Mouse (Mus musculus) CH12.LX (cell line): ENCODE measurements around the gene Brca1. TPM values are rescaled to one million over a fixed set of nuclear protein-coding genes. Genes with fewer than 3 reads are reported as not detected.
A peak's percentile ranks its signal among the peaks of the same experiment; 100 is the strongest.
"Not testable (repeated sequence)": the region's sequence is repeated elsewhere in the genome, so short reads cannot be mapped to it uniquely, and the experiment has no call there.

ENCODE experiments used
- DNase-seq: peaks from one replicate; pipeline ENCODE4 v3.0.0-alpha.2; 2013; ENCODE audit errors: extremely low read depth
- H3K27ac ChIP-seq: 2 replicates; pipeline ENCODE4 v1.5.1; 2012; ENCODE audit warnings: low read depth, mild to moderate bottlenecking, control low read depth, moderate library complexity; ENCODE audit not compliant: insufficient read depth
- H3K27me3 ChIP-seq: replicated peaks from 2 replicates; pipeline ENCODE3; 2012; ENCODE audit warnings: inconsistent platforms
- H3K36me3 ChIP-seq, 2 experiments: replicated peaks in 1 of 2; 2 replicates each; pipeline versions ENCODE3 to v1.6.1; 2012; ENCODE audit warnings: inconsistent platforms in 1 of 2, low read length in 1 of 2, mild to moderate bottlenecking in 1 of 2, mixed read lengths in 1 of 2, moderate library complexity in 1 of 2; ENCODE audit not compliant: control insufficient read depth in 1 of 2, insufficient read depth in 1 of 2
- H3K4me1 ChIP-seq, 2 experiments: 2 replicates each; pipeline ENCODE4 v1.6.1; 2012; ENCODE audit warnings: inconsistent platforms in 1 of 2, moderate library complexity in 1 of 2; ENCODE audit not compliant: insufficient read depth in 2 of 2, control insufficient read depth in 1 of 2
- H3K4me2 ChIP-seq: 2 replicates; pipeline ENCODE4 v1.6.1; 2012; ENCODE audit warnings: low read depth, mild to moderate bottlenecking, control low read depth; ENCODE audit not compliant: poor library complexity, insufficient read depth, severe bottlenecking
- H3K4me3 ChIP-seq, 3 experiments: fragments of 150-350 bp in 1 of 3; sonication (generic) in 1 of 3; replicated peaks in 1 of 3; 2 replicates each; pipeline versions ENCODE3 to v1.5.1; 2011 to 2012; ENCODE audit warnings: low read depth in 2 of 3, low read length in 2 of 3, mild to moderate bottlenecking in 2 of 3, moderate library complexity in 2 of 3, control low read depth in 1 of 3, improper control_type of control experiment in 1 of 3, inconsistent platforms in 1 of 3, mixed read lengths in 1 of 3; ENCODE audit not compliant: poor library complexity in 1 of 3
- H3K79me2 ChIP-seq: replicated peaks from 2 replicates; pipeline ENCODE4 v1.6.1; 2012; ENCODE audit warnings: mild to moderate bottlenecking, moderate library complexity; ENCODE audit not compliant: control insufficient read depth, poor library complexity, insufficient read depth, severe bottlenecking; ENCODE audit errors: extremely low read depth
- H3K9ac ChIP-seq: 2 replicates; pipeline ENCODE4 v1.6.1; 2012; ENCODE audit warnings: low read depth, mild to moderate bottlenecking, control low read depth, moderate library complexity; ENCODE audit not compliant: insufficient read depth
- H3K9me3 ChIP-seq: replicated peaks from 2 replicates; pipeline ENCODE3; 2012; ENCODE audit warnings: low read length, inconsistent platforms, mixed read lengths
- CHD1 ChIP-seq: IDR thresholded peaks from 2 replicates; pipeline ENCODE4 v1.6.1; 2012; ENCODE audit warnings: low read depth, low read length, improper control_type of control experiment, inconsistent platforms
- EP300 ChIP-seq: IDR thresholded peaks from 2 replicates; pipeline ENCODE4 v1.6.1; 2011; ENCODE audit warnings: low read length, improper control_type of control experiment
- ZNF384 ChIP-seq: IDR thresholded peaks from 2 replicates; pipeline ENCODE4 v1.6.1; 2012; ENCODE audit warnings: low read depth, low read length, improper control_type of control experiment, inconsistent platforms
- dilution Hi-C: fragments of 300-500 bp; cut with MboI; formaldehyde crosslinking; loops from 2 replicates; pipeline ENCODE4 v1.14.3; 2020; ENCODE audit warnings: low sequenced_read_pairs; ENCODE audit not compliant: extremely low pct_unique_long_range_greater_than_20kb, extremely low pct_ligation_motif_present
- in situ Hi-C: fragments of 300-500 bp; cut with MboI; formaldehyde crosslinking; loops from 3 replicates; pipeline ENCODE4 v1.14.3; 2019; ENCODE audit warnings: low sequenced_read_pairs, low pct_ligation_motif_present, low pct_unique_long_range_greater_than_20kb, mixed read lengths
- polyA plus RNA-seq: library from polyadenylated mRNA; unstranded; fragments of >175 nt; gene quantifications from 2 replicates; pipeline ENCODE4 v1.2.1, GENCODE M21; 2012; ENCODE audit warnings: low read depth; ENCODE audit not compliant: insufficient read length
- total RNA-seq, 2 experiments: library from RNA; depleted of rRNA; stranded (reverse); fragments of 300-350 nt in 1 of 2; fragments of >200 nt in 1 of 2; gene quantifications; 2 replicates each; pipeline ENCODE4 v1.2.3; 2012 to 2014

Gene Brca1
- total and polyA plus RNA-seq, 3 experiments = 31.3 to 37.5 (median 33.0) TPM

- H3K27ac ChIP-seq, dilution Hi-C loops, H3K27me3 ChIP-seq, DNase-seq, H3K9me3 ChIP-seq, in situ Hi-C loops: not testable (repeated sequence)
- H3K4me2 ChIP-seq = peak overlapping the region; percentile 23; the same call in 1 of the 2 replicates
- H3K36me3 ChIP-seq = peaks cover 29 to 38% of the 10 kb centered on the region in 2 experiments
- peak overlapping the region; percentile 43 to 98 (median 56) for H3K4me3 ChIP-seq
- peaks cover 12 to 25% of the 10 kb centered on the region in 2 experiments for H3K4me1 ChIP-seq
- H3K9ac ChIP-seq = peak overlapping the region; percentile 54; the same call in 1 of the 2 replicates
- TF ChIP-seq EP300 (peak; percentile 34; the same call in 1 of the 2 replicates), CHD1 (peak; percentile 74; the same call in 1 of the 2 replicates), ZNF384 (peak; percentile 69; the same call in 1 of the 2 replicates)
- TF ChIP-seq, all 38 proteins: peak for 3; not testable (repeated sequence) for 35
- peaks cover 32% of the 10 kb centered on the region for H3K79me2 ChIP-seq
These were observed 110.2 kb downstream of the Brca1 start for GRCm38 (mm10) chr11:101441450-101442126.

Other genes with a start within 250 kb of the Brca1 start
- gene Becn1, start 249.7 kb downstream of the Brca1 start, total RNA-seq (2012; rRNA removed) = 280 and 282 TPM in 2 replicates
- 207 and 224 TPM in 2 replicates for gene Becn1, start 249.7 kb downstream of the Brca1 start, total RNA-seq (2014; rRNA removed)
- 177 and 237 TPM in 2 replicates for gene Becn1, start 249.7 kb downstream of the Brca1 start, polyA plus RNA-seq
- gene Psme3, start 235.7 kb downstream of the Brca1 start, total RNA-seq (2012; rRNA removed) = 86.1 and 108 TPM in 2 replicates
- gene Psme3, start 235.7 kb downstream of the Brca1 start, total RNA-seq (2014; rRNA removed) = 199 and 208 TPM in 2 replicates
- gene Psme3, start 235.7 kb downstream of the Brca1 start, polyA plus RNA-seq = 496 and 527 TPM in 2 replicates
- 5.0 and 5.5 TPM in 2 replicates for gene Aoc2, start 226.9 kb downstream of the Brca1 start, total RNA-seq (2012; rRNA removed)
- 3.6 and 4.3 TPM in 2 replicates for gene Aoc2, start 226.9 kb downstream of the Brca1 start, total RNA-seq (2014; rRNA removed)
- gene Aoc2, start 226.9 kb downstream of the Brca1 start, polyA plus RNA-seq = 10.7 and 12.1 TPM in 2 replicates
- 0.25 and 0.29 TPM in 2 replicates for gene Aoc3, start 221.3 kb downstream of the Brca1 start, total RNA-seq (2012; rRNA removed)
- gene Aoc3, start 221.3 kb downstream of the Brca1 start, total RNA-seq (2014; rRNA removed) = 0.28 and 0.30 TPM in 2 replicates
- gene Aoc3, start 221.3 kb downstream of the Brca1 start, polyA plus RNA-seq = 0.86 and 0.99 TPM in 2 replicates
- 0.08 TPM in 1 of 2 replicates, not detected in the other for gene G6pc, start 184.4 kb downstream of the Brca1 start, total RNA-seq (2012; rRNA removed)
- gene G6pc, start 184.4 kb downstream of the Brca1 start, total RNA-seq (2014; rRNA removed) = not detected in 2 replicates
- not detected in 2 replicates for gene G6pc, start 184.4 kb downstream of the Brca1 start, polyA plus RNA-seq
- 133 and 134 TPM in 2 replicates for gene Aarsd1, start 134.3 kb downstream of the Brca1 start, total RNA-seq (2012; rRNA removed)
- 78.2 and 81.5 TPM in 2 replicates for gene Aarsd1, start 134.3 kb downstream of the Brca1 start, total RNA-seq (2014; rRNA removed)
- 84.5 and 99.8 TPM in 2 replicates for gene Aarsd1, start 134.3 kb downstream of the Brca1 start, polyA plus RNA-seq
- 8.3 and 8.4 TPM in 2 replicates for gene Gm27029, start 127.2 kb downstream of the Brca1 start, total RNA-seq (2012; rRNA removed)
- 1.7 and 2.3 TPM in 2 replicates for gene Gm27029, start 127.2 kb downstream of the Brca1 start, total RNA-seq (2014; rRNA removed)
- gene Gm27029, start 127.2 kb downstream of the Brca1 start, polyA plus RNA-seq = 6.2 and 8.7 TPM in 2 replicates
- 10.1 and 10.7 TPM in 2 replicates for gene Rundc1, start 126.9 kb downstream of the Brca1 start, total RNA-seq (2012; rRNA removed)
- gene Rundc1, start 126.9 kb downstream of the Brca1 start, total RNA-seq (2014; rRNA removed) = 6.4 and 6.8 TPM in 2 replicates
- gene Rundc1, start 126.9 kb downstream of the Brca1 start, polyA plus RNA-seq = 12.7 and 13.5 TPM in 2 replicates
- 2.3 and 2.4 TPM in 2 replicates for gene Ptges3l, start 126.6 kb downstream of the Brca1 start, total RNA-seq (2012; rRNA removed)
- gene Ptges3l, start 126.6 kb downstream of the Brca1 start, total RNA-seq (2014; rRNA removed) = 1.9 and 2.3 TPM in 2 replicates
- gene Ptges3l, start 126.6 kb downstream of the Brca1 start, polyA plus RNA-seq = 2.2 and 3.0 TPM in 2 replicates
- 3,039 and 3,055 TPM in 2 replicates for gene Rpl27, start 109.7 kb downstream of the Brca1 start, total RNA-seq (2012; rRNA removed)
- gene Rpl27, start 109.7 kb downstream of the Brca1 start, total RNA-seq (2014; rRNA removed) = 5,415 and 5,728 TPM in 2 replicates
- gene Rpl27, start 109.7 kb downstream of the Brca1 start, polyA plus RNA-seq = 881 and 909 TPM in 2 replicates
- gene Ifi35, start 103.5 kb downstream of the Brca1 start, total RNA-seq (2012; rRNA removed) = 49.3 and 59.3 TPM in 2 replicates
- gene Ifi35, start 103.5 kb downstream of the Brca1 start, total RNA-seq (2014; rRNA removed) = 74.9 and 79.1 TPM in 2 replicates
- gene Ifi35, start 103.5 kb downstream of the Brca1 start, polyA plus RNA-seq = 63.7 and 67.6 TPM in 2 replicates
- 2.8 and 3.4 TPM in 2 replicates for gene Rnd2, start 87.0 kb downstream of the Brca1 start, total RNA-seq (2012; rRNA removed)
- 1.1 and 1.4 TPM in 2 replicates for gene Rnd2, start 87.0 kb downstream of the Brca1 start, total RNA-seq (2014; rRNA removed)
- 4.5 and 4.6 TPM in 2 replicates for gene Rnd2, start 87.0 kb downstream of the Brca1 start, polyA plus RNA-seq
- 20.2 and 29.9 TPM in 2 replicates for gene Vat1, start 85.7 kb downstream of the Brca1 start, total RNA-seq (2012; rRNA removed)
- gene Vat1, start 85.7 kb downstream of the Brca1 start, total RNA-seq (2014; rRNA removed) = 14.5 and 14.9 TPM in 2 replicates
- 46.0 and 49.4 TPM in 2 replicates for gene Vat1, start 85.7 kb downstream of the Brca1 start, polyA plus RNA-seq
- gene Nbr1, start 194 bp upstream of the Brca1 start, total RNA-seq (2012; rRNA removed) = 39.4 and 52.2 TPM in 2 replicates
- gene Nbr1, start 194 bp upstream of the Brca1 start, total RNA-seq (2014; rRNA removed) = 44.7 and 48.3 TPM in 2 replicates
- gene Nbr1, start 194 bp upstream of the Brca1 start, polyA plus RNA-seq = 39.3 and 44.8 TPM in 2 replicates
- gene Tmem106a, start 30.3 kb upstream of the Brca1 start, total RNA-seq (2012; rRNA removed) = 1.4 and 2.2 TPM in 2 replicates
- 2.6 and 2.8 TPM in 2 replicates for gene Tmem106a, start 30.3 kb upstream of the Brca1 start, total RNA-seq (2014; rRNA removed)
- gene Tmem106a, start 30.3 kb upstream of the Brca1 start, polyA plus RNA-seq = 6.8 and 9.1 TPM in 2 replicates
- gene Gm11634, start 47.3 kb upstream of the Brca1 start, total RNA-seq (2012; rRNA removed) = not detected in 2 replicates
- gene Gm11634, start 47.3 kb upstream of the Brca1 start, total RNA-seq (2014; rRNA removed) = not detected in 2 replicates
- not detected in 2 replicates for gene Gm11634, start 47.3 kb upstream of the Brca1 start, polyA plus RNA-seq
- 22.2 and 28.5 TPM in 2 replicates for gene Rdm1, start 75.2 kb upstream of the Brca1 start, total RNA-seq (2012; rRNA removed)
- 18.5 and 19.2 TPM in 2 replicates for gene Rdm1, start 75.2 kb upstream of the Brca1 start, total RNA-seq (2014; rRNA removed)
- 9.6 and 12.3 TPM in 2 replicates for gene Rdm1, start 75.2 kb upstream of the Brca1 start, polyA plus RNA-seq
- 0.81 and 1.1 TPM in 2 replicates for gene Arl4d, start 113.6 kb upstream of the Brca1 start, total RNA-seq (2012; rRNA removed)
- gene Arl4d, start 113.6 kb upstream of the Brca1 start, total RNA-seq (2014; rRNA removed) = 0.59 and 0.68 TPM in 2 replicates
- 1.1 and 1.2 TPM in 2 replicates for gene Arl4d, start 113.6 kb upstream of the Brca1 start, polyA plus RNA-seq
- gene Dhx8, start 181.0 kb upstream of the Brca1 start, total RNA-seq (2012; rRNA removed) = 33.4 and 40.1 TPM in 2 replicates
- 22.4 and 24.3 TPM in 2 replicates for gene Dhx8, start 181.0 kb upstream of the Brca1 start, total RNA-seq (2014; rRNA removed)
- 57.7 and 61.7 TPM in 2 replicates for gene Dhx8, start 181.0 kb upstream of the Brca1 start, polyA plus RNA-seq
- 3.1 and 4.2 TPM in 2 replicates for gene Etv4, start 233.4 kb upstream of the Brca1 start, total RNA-seq (2012; rRNA removed)
- 2.4 and 2.9 TPM in 2 replicates for gene Etv4, start 233.4 kb upstream of the Brca1 start, total RNA-seq (2014; rRNA removed)
- gene Etv4, start 233.4 kb upstream of the Brca1 start, polyA plus RNA-seq = 2.0 and 2.4 TPM in 2 replicates